Mouse (Mus musculus): ENCODE measurements at regions not wholly inside any gene's neighbourhood (a gene's known extent, or its start where the extent isn't known, plus 50 kb on each side); places are given as distances from the start of the nearest gene placed in this dataset.

- Histone ChIP-seq H3K27ac (ENCODE audit: low read length) (no peak overlapping the region), H3K4me2 (ENCODE audit: low read depth, low read length) (no peak overlapping the region), H3K9ac (ENCODE audit: low read length) (no peak overlapping the region), H3K4me3 (ENCODE audit: low read length) (no peak overlapping the region), H3K4me1 (ENCODE audit: control insufficient read depth, insufficient read depth, low read length) (no peaks in the 10 kb centered on the region), H3K27me3 (ENCODE audit: control insufficient read depth, insufficient read depth, low read length) (no peaks in the 10 kb centered on the region), H3K9me3 (replicated peaks; ENCODE audit: control insufficient read depth, low read length) (no peaks in the 10 kb centered on the region), H3K36me3 (ENCODE audit: control insufficient read depth, insufficient read depth) (no peaks in the 10 kb centered on the region)
- no peak for ATAC-seq (replicated peaks; ENCODE audit: extremely low read depth, insufficient read depth, low FRiP score)
- WGBS: 74% methylated on average over 4 of the region's 4 CpGs
Measured at GRCm38 (mm10) chr9:113270595-113270994, 437.5 kb downstream of the Pdcd6ip start.

GRCm38 (mm10) chr9:113267696-113268095, 440.4 kb downstream of the Pdcd6ip start:
- H3K4me1 ChIP-seq (ENCODE audit: control insufficient read depth, insufficient read depth, low read length): no peaks in the 10 kb centered on the region
- H3K4me3 ChIP-seq (ENCODE audit: low read length): no peak overlapping the region
- no peak overlapping the region for H3K27ac ChIP-seq (ENCODE audit: low read length)
- 78% methylated on average over 8 of the region's 8 CpGs for WGBS
- H3K9ac ChIP-seq (ENCODE audit: low read length): no peak overlapping the region
- no peaks in the 10 kb centered on the region for H3K36me3 ChIP-seq (ENCODE audit: control insufficient read depth, insufficient read depth)
- H3K4me2 ChIP-seq (ENCODE audit: low read depth, low read length): no peak overlapping the region
- no peaks in the 10 kb centered on the region for H3K9me3 ChIP-seq (replicated peaks; ENCODE audit: control insufficient read depth, low read length)
- no peak for ATAC-seq (replicated peaks; ENCODE audit: extremely low read depth, insufficient read depth, low FRiP score)
- no peaks in the 10 kb centered on the region for H3K27me3 ChIP-seq (ENCODE audit: control insufficient read depth, insufficient read depth, low read length)

- ATAC-seq (replicated peaks; ENCODE audit: extremely low read depth, insufficient read depth, low FRiP score): no peak
- no peak overlapping the region for H3K9ac ChIP-seq (ENCODE audit: low read length)
- no peak overlapping the region for H3K4me3 ChIP-seq (ENCODE audit: low read length)
- 65% methylated on average over 6 of the region's 6 CpGs for WGBS
- H3K36me3 ChIP-seq (ENCODE audit: control insufficient read depth, insufficient read depth): no peaks in the 10 kb centered on the region
- no peaks in the 10 kb centered on the region for H3K4me1 ChIP-seq (ENCODE audit: control insufficient read depth, insufficient read depth, low read length)
- no peak overlapping the region for H3K27ac ChIP-seq (ENCODE audit: low read length)
- no peaks in the 10 kb centered on the region for H3K27me3 ChIP-seq (ENCODE audit: control insufficient read depth, insufficient read depth, low read length)
- H3K9me3 ChIP-seq (replicated peaks; ENCODE audit: control insufficient read depth, low read length): peaks cover 9% of the 10 kb centered on the region; the same call in 1 of the 2 replicates
- H3K4me2 ChIP-seq (ENCODE audit: low read depth, low read length): no peak overlapping the region
Measured at GRCm38 (mm10) chr9:113263636-113264035, 444.4 kb downstream of the Pdcd6ip start.

- no peak for ATAC-seq (replicated peaks; ENCODE audit: extremely low read depth, insufficient read depth, low FRiP score)
- H3K4me3 ChIP-seq (ENCODE audit: low read length): no peak overlapping the region
- no peak overlapping the region for H3K27ac ChIP-seq (ENCODE audit: low read length)
- H3K4me2 ChIP-seq (ENCODE audit: low read depth, low read length): no peak overlapping the region
- no peaks in the 10 kb centered on the region for H3K27me3 ChIP-seq (ENCODE audit: control insufficient read depth, insufficient read depth, low read length)
- 68% methylated on average over 2 of the region's 2 CpGs for WGBS
- no peaks in the 10 kb centered on the region for H3K4me1 ChIP-seq (ENCODE audit: control insufficient read depth, insufficient read depth, low read length)
- H3K9ac ChIP-seq (ENCODE audit: low read length): no peak overlapping the region
- H3K9me3 ChIP-seq (replicated peaks; ENCODE audit: control insufficient read depth, low read length): peaks cover 9% of the 10 kb centered on the region; the same call in 1 of the 2 replicates
- no peaks in the 10 kb centered on the region for H3K36me3 ChIP-seq (ENCODE audit: control insufficient read depth, insufficient read depth)
Measured at GRCm38 (mm10) chr9:113260296-113260695, 447.8 kb downstream of the Pdcd6ip start.

- Histone ChIP-seq H3K4me2 (ENCODE audit: low read depth, low read length) (no peak overlapping the region), H3K36me3 (ENCODE audit: control insufficient read depth, insufficient read depth) (no peaks in the 10 kb centered on the region), H3K4me3 (ENCODE audit: low read length) (no peak overlapping the region), H3K27ac (ENCODE audit: low read length) (no peak overlapping the region), H3K4me1 (ENCODE audit: control insufficient read depth, insufficient read depth, low read length) (no peaks in the 10 kb centered on the region), H3K9me3 (replicated peaks; ENCODE audit: control insufficient read depth, low read length) (peaks cover 9% of the 10 kb centered on the region; the same call in 1 of the 2 replicates), H3K27me3 (ENCODE audit: control insufficient read depth, insufficient read depth, low read length) (no peaks in the 10 kb centered on the region), H3K9ac (ENCODE audit: low read length) (no peak overlapping the region)
- ATAC-seq (replicated peaks; ENCODE audit: extremely low read depth, insufficient read depth, low FRiP score): no peak
- WGBS: 64% methylated on average over 2 of the region's 2 CpGs
Measured at GRCm38 (mm10) chr9:113258556-113258955, 449.5 kb downstream of the Pdcd6ip start.

GRCm38 (mm10) chr9:113248703-113249274, 459.3 kb downstream of the Pdcd6ip start:
- Histone ChIP-seq H3K4me1 (ENCODE audit: control insufficient read depth, insufficient read depth, low read length) (no peaks in the 10 kb centered on the region), H3K36me3 (ENCODE audit: control insufficient read depth, insufficient read depth) (no peaks in the 10 kb centered on the region), H3K9me3 (replicated peaks; ENCODE audit: control insufficient read depth, low read length) (no peaks in the 10 kb centered on the region), H3K27ac (ENCODE audit: low read length) (no peak overlapping the region), H3K9ac (ENCODE audit: low read length) (no peak overlapping the region), H3K4me2 (ENCODE audit: low read depth, low read length) (no peak overlapping the region), H3K4me3 (ENCODE audit: low read length) (no peak overlapping the region), H3K27me3 (ENCODE audit: control insufficient read depth, insufficient read depth, low read length) (no peaks in the 10 kb centered on the region)
- no peak for ATAC-seq (replicated peaks; ENCODE audit: extremely low read depth, insufficient read depth, low FRiP score)
- 72% methylated on average over 12 of the region's 12 CpGs for WGBS

GRCm38 (mm10) chr9:113247950-113248349, 460.1 kb downstream of the Pdcd6ip start:
- 53% methylated on average over 5 of the region's 5 CpGs for WGBS
- Histone ChIP-seq H3K27me3 (ENCODE audit: control insufficient read depth, insufficient read depth, low read length) (no peaks in the 10 kb centered on the region), H3K27ac (ENCODE audit: low read length) (no peak overlapping the region), H3K9me3 (replicated peaks; ENCODE audit: control insufficient read depth, low read length) (no peaks in the 10 kb centered on the region), H3K4me2 (ENCODE audit: low read depth, low read length) (no peak overlapping the region), H3K4me3 (ENCODE audit: low read length) (no peak overlapping the region), H3K9ac (ENCODE audit: low read length) (no peak overlapping the region), H3K36me3 (ENCODE audit: control insufficient read depth, insufficient read depth) (no peaks in the 10 kb centered on the region), H3K4me1 (ENCODE audit: control insufficient read depth, insufficient read depth, low read length) (no peaks in the 10 kb centered on the region)
- ATAC-seq (replicated peaks; ENCODE audit: extremely low read depth, insufficient read depth, low FRiP score): no peak

GRCm38 (mm10) chr9:113243870-113244269, 464.2 kb downstream of the Pdcd6ip start:
- Histone ChIP-seq H3K4me3 (ENCODE audit: low read length) (no peak overlapping the region), H3K27ac (ENCODE audit: low read length) (no peak overlapping the region), H3K36me3 (ENCODE audit: control insufficient read depth, insufficient read depth) (no peaks in the 10 kb centered on the region), H3K9ac (ENCODE audit: low read length) (no peak overlapping the region), H3K9me3 (replicated peaks; ENCODE audit: control insufficient read depth, low read length) (no peaks in the 10 kb centered on the region), H3K4me2 (ENCODE audit: low read depth, low read length) (no peak overlapping the region), H3K4me1 (ENCODE audit: control insufficient read depth, insufficient read depth, low read length) (no peaks in the 10 kb centered on the region), H3K27me3 (ENCODE audit: control insufficient read depth, insufficient read depth, low read length) (no peaks in the 10 kb centered on the region)
- no peak for ATAC-seq (replicated peaks; ENCODE audit: extremely low read depth, insufficient read depth, low FRiP score)
- WGBS: 87% methylated on average over 2 of the region's 2 CpGs

- no peaks in the 10 kb centered on the region for H3K4me1 ChIP-seq (ENCODE audit: control insufficient read depth, insufficient read depth, low read length)
- no peak overlapping the region for H3K27ac ChIP-seq (ENCODE audit: low read length)
- no peaks in the 10 kb centered on the region for H3K36me3 ChIP-seq (ENCODE audit: control insufficient read depth, insufficient read depth)
- H3K4me2 ChIP-seq (ENCODE audit: low read depth, low read length): no peak overlapping the region
- H3K4me3 ChIP-seq (ENCODE audit: low read length): no peak overlapping the region
- ATAC-seq (replicated peaks; ENCODE audit: extremely low read depth, insufficient read depth, low FRiP score): no peak
- H3K9me3 ChIP-seq (replicated peaks; ENCODE audit: control insufficient read depth, low read length): no peaks in the 10 kb centered on the region
- no peak overlapping the region for H3K9ac ChIP-seq (ENCODE audit: low read length)
- no peaks in the 10 kb centered on the region for H3K27me3 ChIP-seq (ENCODE audit: control insufficient read depth, insufficient read depth, low read length)
- WGBS: 87% methylated on average over 1 of the region's 1 CpGs
Measured at GRCm38 (mm10) chr9:113233370-113233769, 474.7 kb downstream of the Pdcd6ip start.
